Mouse (Mus musculus) bone marrow macrophage, adult 2 months (primary cell): ENCODE data around the gene Samd13.

ENCODE experiments used
- CTCF ChIP-seq: IDR thresholded peaks from 2 replicates; pipeline ENCODE4 v1.5.1; 2012; ENCODE audit warnings: low read depth, mild to moderate bottlenecking, low read length, moderate library complexity
- POLR2A ChIP-seq: IDR thresholded peaks from 2 replicates; pipeline ENCODE4 v1.6.1; 2012; ENCODE audit warnings: mild to moderate bottlenecking, low read depth, low read length, borderline replicate concordance

DNA sequence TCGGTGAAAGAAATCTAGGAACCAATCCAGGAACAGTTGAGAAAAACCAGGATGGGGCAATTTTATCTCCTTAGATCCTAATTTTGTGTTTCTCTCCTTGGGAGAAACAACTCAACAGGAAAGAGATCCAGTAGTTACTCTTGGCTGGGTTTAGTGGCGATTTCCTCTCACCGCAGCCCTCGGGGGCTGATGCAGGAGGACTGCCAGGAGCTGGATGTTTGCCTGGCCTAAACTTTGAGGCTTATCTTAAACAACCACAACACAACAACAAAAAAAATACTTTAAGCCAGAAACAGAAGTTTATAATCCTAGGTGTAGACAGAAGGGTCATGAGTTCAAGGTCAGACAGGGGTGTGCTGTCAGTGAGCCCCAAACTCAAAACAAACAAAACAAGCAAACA lies 73.6 kb downstream of the Samd13 start:
- TF ChIP-seq POLR2A (no peak), CTCF (no peak)
